Mouse (Mus musculus) limb, embryonic 14.5 days (tissue): ENCODE results near the gene Azgp1. TPM values are rescaled to one million over a fixed set of nuclear protein-coding genes. Genes with fewer than 3 reads are reported as not detected.

Source experiments
- ATAC-seq: fragments of 200-750 bp; cut with Nextera tagmentation; 2 replicates; pipeline ENCODE4 v1.8.0; 2017; ENCODE audit warnings: low read depth, moderate number of reproducible peaks, moderate TSS enrichment; ENCODE audit not compliant: low FRiP score
- DNase-seq: peaks from one replicate; pipeline ENCODE4 v3.0.0-alpha.2; 2015; ENCODE audit warnings: low spot score
- H3K27ac ChIP-seq: fragments of 300-500 bp; sonication (generic); replicated peaks from 2 replicates; pipeline ENCODE4 v1.5.1; 2014; ENCODE audit warnings: low read depth, mild to moderate bottlenecking, low read length, moderate library complexity, mixed read lengths
- H3K27me3 ChIP-seq: fragments of 300-500 bp; sonication (generic); 2 replicates; pipeline ENCODE4 v1.6.1; 2014; ENCODE audit warnings: low read length, mixed read lengths; ENCODE audit not compliant: control insufficient read depth, insufficient read depth
- H3K36me3 ChIP-seq: fragments of 300-500 bp; sonication (generic); 2 replicates; pipeline ENCODE4 v1.6.1; 2014; ENCODE audit warnings: mild to moderate bottlenecking, low read length, moderate library complexity, mixed read lengths; ENCODE audit not compliant: control insufficient read depth, insufficient read depth
- H3K4me1 ChIP-seq: fragments of 300-500 bp; sonication (generic); 2 replicates; pipeline ENCODE4 v1.6.1; 2014; ENCODE audit warnings: antibody characterized with exemption, low read length, mixed read lengths; ENCODE audit not compliant: control insufficient read depth, insufficient read depth
- H3K4me2 ChIP-seq: fragments of 300-500 bp; sonication (generic); replicated peaks from 2 replicates; pipeline ENCODE4 v1.6.1; 2014; ENCODE audit warnings: low read depth, mild to moderate bottlenecking, low read length, moderate library complexity; ENCODE audit not compliant: severe bottlenecking
- H3K4me3 ChIP-seq: fragments of 300-500 bp; sonication (generic); replicated peaks from 2 replicates; pipeline ENCODE4 v1.5.1; 2014; ENCODE audit warnings: low read length
- H3K9ac ChIP-seq: fragments of 300-500 bp; sonication (generic); 2 replicates; pipeline ENCODE4 v1.6.1; 2014; ENCODE audit warnings: mild to moderate bottlenecking, low read depth, low read length, moderate library complexity; ENCODE audit not compliant: severe bottlenecking
- H3K9me3 ChIP-seq: fragments of 300-500 bp; sonication (generic); 2 replicates; pipeline ENCODE4 v1.6.1; 2016; ENCODE audit warnings: low read length; ENCODE audit not compliant: control insufficient read depth
- POLR2A ChIP-seq: fragments of 200-500 bp; IDR thresholded peaks from 2 replicates; pipeline ENCODE4 v1.8.0; 2012; ENCODE audit warnings: inconsistent platforms, mild to moderate bottlenecking, moderate library complexity, borderline replicate concordance; ENCODE audit not compliant: insufficient read depth, insufficient read length; ENCODE audit errors: extremely low read depth
- WGBS: fragments of 180-500 bp; shearing (Covaris S2); extraction: QIAGEN DNeasy Blood & Tissue Kit; methylation state at CpG from one replicate; pipeline ENCODE4 v1.1.7; 2014; 5-methylcytosine and 5-hydroxymethylcytosine counted together
- polyA plus RNA-seq, 2 experiments: library from polyadenylated mRNA; depleted of rRNA in 1 of 2; stranded (reverse) in 1 of 2; unstranded in 1 of 2; fragments of >200 nt; fragmentation: Nextera tagmentation in 1 of 2; extraction: Ambion mirVana in 1 of 2; gene quantifications; 2 replicates each; pipeline versions ENCODE4 v1.2.1 to v1.2.3; 2012 to 2014

Gene Azgp1
- polyA plus RNA-seq, 2 experiments = 0.18 TPM; not detected in 1

GRCm38 (mm10) chr5:137947303-137947702 is 34.0 kb upstream of the Azgp1 start:
- no peaks in the 10 kb centered on the region for H3K36me3 ChIP-seq
- H3K4me1 ChIP-seq = no peaks in the 10 kb centered on the region
- no peaks in the 10 kb centered on the region for H3K9me3 ChIP-seq
- no peak overlapping the region for H3K4me3 ChIP-seq
- H3K27me3 ChIP-seq = no peaks in the 10 kb centered on the region
- ATAC-seq = no peak
- H3K9ac ChIP-seq = no peak overlapping the region
- no peak overlapping the region for H3K4me2 ChIP-seq
- TF ChIP-seq POLR2A = no peak
- no peak for DNase-seq
- no peak overlapping the region for H3K27ac ChIP-seq

GRCm38 (mm10) chr5:137951218-137951617 is 30.1 kb upstream of the Azgp1 start:
- no peak for TF ChIP-seq POLR2A
- 40% methylated on average over 6 of the region's 6 CpGs for WGBS
- no peaks in the 10 kb centered on the region for H3K36me3 ChIP-seq
- no peak overlapping the region for H3K4me2 ChIP-seq
- no peak for DNase-seq
- H3K9me3 ChIP-seq = no peaks in the 10 kb centered on the region
- ATAC-seq = no peak
- H3K9ac ChIP-seq = no peak overlapping the region
- no peaks in the 10 kb centered on the region for H3K27me3 ChIP-seq
- H3K4me3 ChIP-seq = no peak overlapping the region
- no peak overlapping the region for H3K27ac ChIP-seq
- no peaks in the 10 kb centered on the region for H3K4me1 ChIP-seq

GRCm38 (mm10) chr5:137956404-137956803 is 24.9 kb upstream of the Azgp1 start:
- no peak overlapping the region for H3K27ac ChIP-seq
- no peaks in the 10 kb centered on the region for H3K4me1 ChIP-seq
- no peaks in the 10 kb centered on the region for H3K27me3 ChIP-seq
- no peaks in the 10 kb centered on the region for H3K36me3 ChIP-seq
- WGBS = 86% methylated on average over 3 of the region's 3 CpGs
- no peak for TF ChIP-seq POLR2A
- DNase-seq (no peak), ATAC-seq (no peak)
- no peaks in the 10 kb centered on the region for H3K9me3 ChIP-seq
- no peak overlapping the region for H3K4me2 ChIP-seq
- H3K9ac ChIP-seq = no peak overlapping the region
- no peak overlapping the region for H3K4me3 ChIP-seq

- no peak for TF ChIP-seq POLR2A
- ATAC-seq = no peak
- H3K4me1 ChIP-seq = no peaks in the 10 kb centered on the region
- no peak for DNase-seq
- no peaks in the 10 kb centered on the region for H3K36me3 ChIP-seq
- H3K9ac ChIP-seq = no peak within 1 kb of the TSS
- H3K9me3 ChIP-seq = no peaks in the 10 kb centered on the region
- no peaks in the 10 kb centered on the region for H3K27me3 ChIP-seq
- no peak within 1 kb of the TSS for H3K4me2 ChIP-seq
- no peak within 1 kb of the TSS for H3K27ac ChIP-seq
- 83% methylated on average over 8 of the region's 8 CpGs for WGBS
- H3K4me3 ChIP-seq = no peak within 1 kb of the TSS
These were observed 18.4 kb upstream of the Azgp1 start, which contains the start of gene Gjc3 for GRCm38 (mm10) chr5:137962945-137963344. Gjc3 (minus strand) TSS chr5:137963098.

- ATAC-seq = peak; percentile 50; the same call in 1 of the 2 replicates
- Histone ChIP-seq H3K9ac (no peak overlapping the region), H3K27ac (no peak overlapping the region), H3K9me3 (no peaks in the 10 kb centered on the region), H3K4me1 (no peaks in the 10 kb centered on the region), H3K36me3 (no peaks in the 10 kb centered on the region), H3K4me3 (no peak overlapping the region), H3K27me3 (no peaks in the 10 kb centered on the region), H3K4me2 (no peak overlapping the region)
- no peak for TF ChIP-seq POLR2A
- peak; percentile 56 for DNase-seq
These were observed 14.8 kb upstream of the Azgp1 start for GRCm38 (mm10) chr5:137966492-137966891.

- no peaks in the 10 kb centered on the region for H3K36me3 ChIP-seq
- H3K4me3 ChIP-seq = no peak overlapping the region
- no peak overlapping the region for H3K4me2 ChIP-seq
- no peak overlapping the region for H3K9ac ChIP-seq
- no peaks in the 10 kb centered on the region for H3K27me3 ChIP-seq
- ATAC-seq = no peak
- DNase-seq = no peak
- H3K27ac ChIP-seq = no peak overlapping the region
- 69% methylated on average over 2 of the region's 2 CpGs for WGBS
- H3K4me1 ChIP-seq = no peaks in the 10 kb centered on the region
- no peak for TF ChIP-seq POLR2A
- H3K9me3 ChIP-seq = no peaks in the 10 kb centered on the region
These were observed 8.2 kb upstream of the Azgp1 start for GRCm38 (mm10) chr5:137973161-137973560.
